Mouse (Mus musculus) urinary bladder, adult 2 months (tissue): ENCODE results near the gene H2-T23. TPM values are rescaled to one million over a fixed set of nuclear protein-coding genes. Genes with fewer than 3 reads are reported as not detected.
A peak's percentile ranks its signal among the peaks of the same experiment; 100 is the strongest.
"Not testable (repeated sequence)": the region's sequence is repeated elsewhere in the genome, so short reads cannot be mapped to it uniquely, and the experiment has no call there.

ENCODE experiments used
- DNase-seq: peaks from one replicate; pipeline ENCODE4 v3.0.0; 2022; ENCODE audit warnings: low spot score
- polyA plus RNA-seq: library from polyadenylated mRNA; depleted of rRNA; stranded (reverse); fragments of >200 nt; gene quantifications from 2 replicates; pipeline ENCODE4 v1.2.3, GENCODE M21; 2012

H2-T23 gene
- polyA plus RNA-seq, 1 experiment = 190 TPM

DNA sequence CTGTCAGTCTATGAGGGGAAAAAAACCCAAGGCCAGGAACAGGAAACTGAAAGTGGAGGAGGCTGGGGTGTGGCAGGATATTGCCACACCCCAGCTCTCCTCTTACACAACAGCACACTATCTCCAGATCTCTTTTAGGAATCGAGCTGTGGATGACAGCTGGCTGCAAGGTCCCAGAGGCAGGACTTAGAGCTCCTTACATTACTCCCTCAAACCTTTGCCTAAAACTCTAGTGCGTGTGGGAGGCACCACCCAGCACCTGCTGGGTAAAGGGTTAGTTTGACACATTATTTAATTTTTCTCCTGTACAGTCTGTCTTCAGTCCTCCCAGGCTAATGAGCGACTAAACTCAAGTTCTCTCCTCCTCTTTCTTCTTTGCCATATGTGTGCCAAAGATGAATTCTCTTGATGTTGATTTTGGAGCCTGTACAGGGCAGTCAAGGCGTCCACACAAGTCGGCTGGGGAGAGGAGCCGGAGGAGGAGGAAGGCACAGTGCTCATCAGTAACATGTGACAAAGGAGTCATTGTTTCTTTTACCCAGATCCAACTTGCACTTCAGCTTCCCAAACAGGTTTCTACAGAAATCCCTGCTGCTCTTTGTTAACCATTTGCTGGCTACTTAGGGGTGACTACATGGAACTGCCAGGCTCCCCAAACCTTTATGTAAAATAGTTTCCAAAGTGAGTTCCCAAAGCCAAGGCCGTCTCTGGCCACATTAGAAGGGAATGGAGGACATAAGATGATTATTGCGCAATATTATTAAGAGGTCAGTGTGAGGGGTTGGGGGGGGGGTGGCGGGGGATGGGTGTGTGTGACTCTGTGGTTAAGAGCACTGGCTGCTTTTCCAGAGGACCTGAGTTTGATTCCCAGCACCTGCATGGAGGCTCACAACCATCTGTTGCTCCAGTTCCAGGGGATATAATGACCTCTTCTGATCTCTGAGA lies 8.7 kb downstream of the H2-T23 start:
- DNase-seq = no peak

DNA sequence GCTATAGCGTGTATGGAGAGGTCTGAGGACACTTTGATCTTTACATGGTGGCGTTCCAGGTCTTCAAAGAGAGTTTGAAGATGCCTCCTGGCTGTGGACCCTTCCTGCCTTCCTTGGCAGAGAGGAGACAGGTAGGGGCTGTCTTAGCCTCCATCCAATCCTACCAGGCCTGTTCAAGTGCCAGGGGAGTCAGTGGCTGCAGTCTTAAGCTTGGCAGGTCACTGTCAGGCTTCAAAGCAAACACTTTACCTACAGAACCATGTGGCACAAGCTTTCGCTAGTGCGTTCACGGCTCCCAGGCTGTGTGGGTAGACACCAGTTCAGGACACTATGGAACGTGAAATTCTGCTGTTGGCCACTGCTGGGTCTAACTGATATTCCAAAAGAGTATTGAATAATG lies 9.7 kb downstream of the H2-T23 start:
- DNase-seq = no peak

GRCm38 (mm10) chr17:36022098-36022497 lies 10.6 kb downstream of the H2-T23 start:
- DNase-seq = no peak

DNA sequence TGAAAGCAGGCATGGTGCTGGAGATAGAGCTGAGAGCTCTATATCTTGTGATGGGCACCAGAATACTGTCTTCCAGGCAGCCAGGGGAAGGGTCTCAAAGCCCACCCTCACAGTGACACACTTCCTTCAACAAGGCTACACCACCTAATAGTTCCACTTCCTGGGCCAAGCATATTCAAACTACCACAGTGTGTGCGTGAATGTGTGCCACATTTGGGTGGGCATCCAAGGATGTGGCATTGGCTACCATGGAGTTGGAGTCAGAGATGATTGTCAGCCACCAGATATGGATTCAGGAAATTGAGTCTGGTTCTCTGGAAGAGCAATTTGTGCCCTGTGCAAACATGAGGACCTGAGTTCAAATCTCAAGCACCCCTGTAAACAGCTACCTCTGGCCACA lies 11.3 kb downstream of the H2-T23 start:
- no peak for DNase-seq

GRCm38 (mm10) chr17:36020191-36021073 lies 12.2 kb downstream of the H2-T23 start, which contains the start of gene H2-T24:
Gene H2-T24, minus strand, starts transcription at chr17:36020560.
- no peak for DNase-seq

DNA sequence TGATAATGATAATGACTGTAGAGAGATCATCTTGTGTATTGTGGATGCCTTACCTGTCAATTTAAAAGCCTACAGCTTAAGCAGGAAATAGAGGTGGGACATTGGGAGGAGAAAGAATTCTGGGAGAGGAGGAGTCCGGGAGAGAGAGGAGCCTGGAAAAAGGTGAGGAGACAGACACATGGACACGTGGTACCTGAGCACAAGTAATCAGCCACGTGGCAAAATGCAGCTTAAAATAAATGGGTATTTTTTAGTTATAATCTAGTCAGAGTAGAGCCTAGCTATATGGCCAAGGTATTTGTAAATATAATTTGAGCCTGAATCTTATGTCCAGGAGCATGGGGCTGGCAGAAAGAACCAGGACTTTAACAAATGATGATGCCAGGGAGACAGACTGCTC lies 13.1 kb downstream of the H2-T23 start:
- no peak for DNase-seq

DNA sequence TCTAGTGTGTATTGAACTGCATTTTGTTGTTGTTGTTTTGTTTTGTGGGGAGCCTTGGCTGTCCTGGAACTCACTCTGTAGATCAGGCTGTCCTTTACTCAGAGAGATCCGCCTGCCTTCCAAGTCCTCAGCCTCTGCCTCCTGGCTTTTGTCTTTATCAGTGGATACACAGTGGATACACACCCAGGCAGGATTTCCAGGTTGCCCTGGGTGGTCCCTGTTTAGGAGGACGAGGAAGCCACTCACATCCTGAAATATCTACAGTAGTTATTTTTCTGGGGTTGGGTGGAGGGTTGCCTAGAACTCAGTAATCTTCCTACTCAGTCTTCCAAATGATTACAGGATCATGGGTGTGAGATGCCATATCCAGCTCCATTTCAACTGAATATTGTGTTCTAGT lies 13.7 kb downstream of the H2-T23 start:
- no peak for DNase-seq

- no peak for DNase-seq
Measured at GRCm38 (mm10) chr17:36017046-36017445, 15.6 kb downstream of the H2-T23 start.

GRCm38 (mm10) chr17:36014977-36015376 lies 17.7 kb downstream of the H2-T23 start:
- DNase-seq = no peak

- not testable (repeated sequence) for DNase-seq
Measured at GRCm38 (mm10) chr17:36004409-36004808, 28.2 kb downstream of the H2-T23 start.

DNA sequence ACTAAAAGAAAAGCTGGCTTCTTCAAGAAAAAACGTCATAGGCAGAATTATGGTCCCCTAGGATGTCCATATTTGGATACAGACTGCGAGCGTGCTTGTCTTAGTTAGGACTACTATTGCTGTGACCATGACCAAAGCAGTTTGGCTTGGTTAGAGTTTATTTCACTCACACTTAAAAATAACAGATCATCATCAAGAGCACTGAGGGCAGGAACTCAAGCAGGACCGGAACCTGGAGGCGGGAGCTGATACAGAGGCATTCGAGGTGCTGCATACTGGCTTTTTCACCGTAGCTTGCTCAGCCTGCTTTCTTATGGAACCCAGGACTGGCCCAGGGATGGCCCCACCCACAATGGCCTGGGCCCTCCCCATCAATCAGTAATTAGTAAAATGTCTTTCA lies 29.3 kb downstream of the H2-T23 start:
- DNase-seq = no peak

- DNase-seq = no peak
Measured at GRCm38 (mm10) chr17:36001966-36002365, 30.7 kb downstream of the H2-T23 start.

GRCm38 (mm10) chr17:36001121-36001897 lies 31.3 kb downstream of the H2-T23 start:
- DNase-seq = no peak

GRCm38 (mm10) chr17:36000349-36000748 lies 32.3 kb downstream of the H2-T23 start:
- DNase-seq = no peak

DNA sequence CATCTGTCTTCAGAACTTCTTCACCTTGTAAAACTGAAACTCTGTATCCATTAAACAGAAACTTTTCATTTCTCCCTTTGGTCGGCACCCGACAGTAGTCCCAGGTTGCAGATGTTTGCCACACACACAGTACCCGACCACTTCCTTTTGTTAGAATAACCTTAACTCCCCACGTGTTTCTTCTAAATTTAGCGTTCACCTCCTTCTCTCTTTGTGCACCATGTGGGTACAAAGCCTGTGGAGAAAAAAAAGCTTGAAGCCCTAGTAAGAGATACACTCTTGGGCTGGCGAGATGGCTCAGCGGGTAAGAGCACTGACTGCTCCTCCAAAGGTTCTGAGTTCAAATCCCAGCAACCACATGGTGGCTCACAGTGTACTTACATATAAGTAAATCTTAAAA lies 33.3 kb downstream of the H2-T23 start:
- DNase-seq = no peak

DNA sequence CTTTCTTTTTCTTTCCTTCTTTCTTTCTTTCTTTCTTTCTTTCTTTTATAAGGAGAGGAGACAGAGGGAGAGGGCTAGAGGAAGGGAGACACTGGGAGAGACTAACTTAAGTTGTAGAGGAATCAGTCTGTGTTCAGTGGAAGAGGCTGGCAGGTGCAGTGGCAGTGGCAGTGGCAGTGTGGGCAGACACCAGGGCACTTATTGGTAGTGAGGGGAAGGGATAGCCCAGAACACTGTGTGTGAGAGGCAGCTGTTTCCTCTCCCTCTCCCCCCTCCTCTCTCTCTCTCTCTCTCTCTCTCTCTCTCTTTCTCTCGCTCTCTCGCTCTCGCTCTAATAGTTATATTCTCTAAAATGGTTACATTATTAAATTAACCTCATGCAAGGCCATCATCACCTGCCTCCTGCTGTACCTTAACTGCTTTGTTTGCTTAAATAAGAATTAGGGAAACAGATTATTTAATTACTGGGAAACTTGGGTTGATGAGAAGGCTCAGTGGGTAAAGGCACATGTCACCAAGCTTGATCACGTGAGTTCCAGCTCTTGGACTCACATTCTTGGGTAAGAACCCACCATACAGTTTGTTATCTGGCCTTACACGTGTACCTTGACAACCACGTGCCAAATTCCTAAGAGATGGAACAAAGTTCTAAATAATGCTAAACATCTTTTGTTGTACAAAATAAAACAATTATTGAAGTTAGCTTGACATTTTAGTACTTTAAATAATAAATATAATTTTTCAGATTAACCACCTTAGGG lies 33.9 kb downstream of the H2-T23 start:
- no peak for DNase-seq

- no peak for DNase-seq
Measured at GRCm38 (mm10) chr17:35997713-35998510, 34.7 kb downstream of the H2-T23 start.

DNA sequence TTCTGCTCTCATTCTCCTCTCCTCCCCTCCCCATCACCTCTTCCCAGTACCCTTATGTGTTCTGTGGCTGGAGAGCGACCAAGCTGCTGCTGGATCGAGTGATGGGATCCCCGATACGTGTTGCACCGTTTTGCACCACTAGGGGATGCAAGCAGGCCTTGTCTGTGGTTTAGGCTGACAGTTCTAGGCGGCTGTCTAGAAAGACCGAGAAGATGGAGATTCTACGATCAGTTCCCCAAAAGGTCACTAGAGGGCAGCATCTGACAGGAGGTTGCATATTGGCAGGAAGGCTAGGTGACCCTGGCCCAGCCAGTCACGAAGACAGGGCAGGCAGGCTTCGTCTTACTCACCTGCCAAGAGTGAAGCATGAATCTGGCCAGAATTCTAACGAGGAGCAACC lies 35.7 kb downstream of the H2-T23 start:
- DNase-seq = peak; percentile 76

DNA sequence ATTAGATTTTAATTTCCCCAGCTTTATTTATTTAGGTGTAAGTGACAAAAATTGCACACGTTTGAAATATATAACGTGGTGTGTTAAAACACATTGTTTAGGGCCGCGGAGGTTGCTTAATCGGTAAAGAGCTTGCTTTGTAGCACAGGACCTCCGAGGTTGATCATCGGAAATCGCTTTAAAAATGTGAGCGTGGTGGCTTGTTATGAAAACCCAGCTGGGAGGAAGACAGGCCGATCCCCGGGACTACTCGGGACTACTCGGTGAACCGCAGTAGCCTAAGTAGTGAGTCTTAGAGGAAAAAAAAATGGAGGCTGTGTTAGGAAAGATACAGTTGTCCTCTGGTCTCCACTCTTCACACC lies 37.8 kb downstream of the H2-T23 start:
- DNase-seq = no peak

- peak; percentile 53 for DNase-seq
Measured at GRCm38 (mm10) chr17:35994175-35994878, 38.3 kb downstream of the H2-T23 start.
